Mouse (Mus musculus) forebrain, embryonic 14.5 days (tissue): ENCODE results near the gene Prkn. TPM values are rescaled to one million over a fixed set of nuclear protein-coding genes. Genes with fewer than 3 reads are reported as not detected.

Experiments used
- ATAC-seq: fragments of 200-750 bp; cut with Nextera tagmentation; 2 replicates; pipeline ENCODE4 v1.8.0; 2017; ENCODE audit warnings: mild to moderate bottlenecking, moderate library complexity
- DNase-seq: peaks from one replicate; pipeline ENCODE4 v3.0.0-alpha.2; 2015; ENCODE audit warnings: low spot score
- H3K27ac ChIP-seq: fragments of 300-500 bp; sonication (generic); 2 replicates; pipeline ENCODE4 v1.5.1; 2014; ENCODE audit warnings: low read depth, mild to moderate bottlenecking, control low read depth, low read length, moderate library complexity
- H3K27me3 ChIP-seq: fragments of 300-500 bp; sonication (generic); replicated peaks from 2 replicates; pipeline ENCODE4 v1.6.1; 2014; ENCODE audit warnings: low read length, control low read depth, mixed read lengths; ENCODE audit not compliant: control insufficient read depth, insufficient read depth
- H3K36me3 ChIP-seq: fragments of 300-500 bp; sonication (generic); 2 replicates; pipeline ENCODE4 v1.6.1; 2014; ENCODE audit warnings: low read length, control low read depth; ENCODE audit not compliant: control insufficient read depth, insufficient read depth
- H3K4me1 ChIP-seq: fragments of 300-500 bp; sonication (generic); 2 replicates; pipeline ENCODE4 v1.6.1; 2014; ENCODE audit warnings: antibody characterized with exemption, low read length, control low read depth; ENCODE audit not compliant: control insufficient read depth, insufficient read depth
- H3K4me2 ChIP-seq: fragments of 300-500 bp; sonication (generic); 2 replicates; pipeline ENCODE4 v1.6.1; 2014; ENCODE audit warnings: mild to moderate bottlenecking, control low read depth, low read length
- H3K4me3 ChIP-seq: fragments of 300-500 bp; sonication (generic); 2 replicates; pipeline ENCODE4 v1.5.1; 2014; ENCODE audit warnings: low read depth, low read length, control low read depth
- H3K9ac ChIP-seq: fragments of 300-500 bp; sonication (generic); 2 replicates; pipeline ENCODE4 v1.6.1; 2014; ENCODE audit warnings: mild to moderate bottlenecking, low read length, control low read depth, moderate library complexity
- H3K9me3 ChIP-seq: fragments of 300-500 bp; sonication (generic); replicated peaks from 2 replicates; pipeline ENCODE4 v1.6.1; 2016; ENCODE audit warnings: low read length, control low read depth, mixed read lengths; ENCODE audit not compliant: control insufficient read depth
- WGBS: fragments of 180-500 bp; shearing (Covaris S2); extraction: QIAGEN DNeasy Blood & Tissue Kit; methylation state at CpG from one replicate; pipeline ENCODE4 v1.1.7; 2014; 5-methylcytosine and 5-hydroxymethylcytosine counted together
- polyA plus RNA-seq: library from polyadenylated mRNA; unstranded; fragments of >200 nt; fragmentation: Nextera tagmentation; extraction: Ambion mirVana; gene quantifications from 2 replicates; pipeline ENCODE4 v1.2.1, GENCODE M21; 2014

The Prkn gene
- polyA plus RNA-seq, 1 experiment from 2014 or later, result 1.6 TPM

- Histone ChIP-seq H3K4me2 (no peak overlapping the region), H3K4me3 (no peak overlapping the region), H3K9me3 (no peaks in the 10 kb centered on the region), H3K9ac (no peak overlapping the region), H3K4me1 (no peaks in the 10 kb centered on the region), H3K36me3 (no peaks in the 10 kb centered on the region), H3K27ac (no peak overlapping the region), H3K27me3 (no peaks in the 10 kb centered on the region)
- ATAC-seq (no peak), DNase-seq (peak; percentile 49)
- 84% methylated on average over 7 of the region's 7 CpGs for WGBS
Observed at GRCm38 (mm10) chr17:11858772-11859405, 1018.7 kb downstream of the Prkn start.

- H3K36me3 ChIP-seq, result no peaks in the 10 kb centered on the region
- no peak for DNase-seq
- no peak overlapping the region for H3K4me3 ChIP-seq
- ATAC-seq, result no peak
- H3K9ac ChIP-seq, result no peak overlapping the region
- H3K4me1 ChIP-seq, result no peaks in the 10 kb centered on the region
- 93% methylated on average over 6 of the region's 6 CpGs for WGBS
- no peak overlapping the region for H3K27ac ChIP-seq
- no peaks in the 10 kb centered on the region for H3K9me3 ChIP-seq
- no peak overlapping the region for H3K4me2 ChIP-seq
- no peaks in the 10 kb centered on the region for H3K27me3 ChIP-seq
Observed at GRCm38 (mm10) chr17:11861178-11861577, 1021.0 kb downstream of the Prkn start.

- H3K4me1 ChIP-seq, result no peaks in the 10 kb centered on the region
- no peaks in the 10 kb centered on the region for H3K36me3 ChIP-seq
- no peaks in the 10 kb centered on the region for H3K9me3 ChIP-seq
- no peaks in the 10 kb centered on the region for H3K27me3 ChIP-seq
- H3K4me2 ChIP-seq, result no peak overlapping the region
- 94% methylated on average over 2 of the region's 2 CpGs for WGBS
- no peak for DNase-seq
- no peak for ATAC-seq
- no peak overlapping the region for H3K9ac ChIP-seq
- H3K27ac ChIP-seq, result no peak overlapping the region
- no peak overlapping the region for H3K4me3 ChIP-seq
Observed at GRCm38 (mm10) chr17:11862360-11862759, 1022.2 kb downstream of the Prkn start.

- WGBS, result 94% methylated on average over 11 of the region's 11 CpGs
Observed at GRCm38 (mm10) chr17:11863017-11863416, 1022.8 kb downstream of the Prkn start.

GRCm38 (mm10) chr17:11866231-11866630 is 1026.0 kb downstream of the Prkn start:
- H3K27me3 ChIP-seq, result no peaks in the 10 kb centered on the region
- DNase-seq, result no peak
- ATAC-seq, result no peak
- 86% methylated on average over 3 of the region's 3 CpGs for WGBS
- no peak overlapping the region for H3K9ac ChIP-seq
- peaks cover 2% of the 10 kb centered on the region; the same call in 1 of the 2 replicates for H3K4me1 ChIP-seq
- no peak overlapping the region for H3K4me2 ChIP-seq
- no peak overlapping the region for H3K4me3 ChIP-seq
- H3K27ac ChIP-seq, result no peak overlapping the region
- H3K36me3 ChIP-seq, result no peaks in the 10 kb centered on the region
- no peaks in the 10 kb centered on the region for H3K9me3 ChIP-seq

More at GRCm38 (mm10) chr17:11863017-11863416, 1022.8 kb downstream of the Prkn start:
- no peak overlapping the region for H3K27ac ChIP-seq
- DNase-seq, result no peak
- no peak overlapping the region for H3K9ac ChIP-seq
- ATAC-seq, result no peak
- no peaks in the 10 kb centered on the region for H3K27me3 ChIP-seq
- no peaks in the 10 kb centered on the region for H3K9me3 ChIP-seq
- no peaks in the 10 kb centered on the region for H3K36me3 ChIP-seq
- H3K4me1 ChIP-seq, result no peaks in the 10 kb centered on the region
- no peak overlapping the region for H3K4me2 ChIP-seq
- H3K4me3 ChIP-seq, result no peak overlapping the region

- 82% methylated on average over 13 of the region's 13 CpGs for WGBS
- peaks cover 2% of the 10 kb centered on the region; the same call in 1 of the 2 replicates for H3K4me1 ChIP-seq
- no peaks in the 10 kb centered on the region for H3K36me3 ChIP-seq
- no peaks in the 10 kb centered on the region for H3K27me3 ChIP-seq
- DNase-seq (no peak), ATAC-seq (no peak)
- no peak overlapping the region for H3K4me2 ChIP-seq
- H3K9me3 ChIP-seq, result no peaks in the 10 kb centered on the region
- H3K4me3 ChIP-seq, result no peak overlapping the region
- no peak overlapping the region for H3K27ac ChIP-seq
- H3K9ac ChIP-seq, result no peak overlapping the region
Observed at GRCm38 (mm10) chr17:11867334-11868095, 1027.3 kb downstream of the Prkn start.

- Histone ChIP-seq H3K4me2 (no peak overlapping the region), H3K36me3 (no peaks in the 10 kb centered on the region), H3K9ac (no peak overlapping the region), H3K4me3 (no peak overlapping the region), H3K27me3 (no peaks in the 10 kb centered on the region), H3K27ac (no peak overlapping the region), H3K4me1 (peaks cover 2% of the 10 kb centered on the region; the same call in 1 of the 2 replicates), H3K9me3 (no peaks in the 10 kb centered on the region)
- ATAC-seq (no peak), DNase-seq (no peak)
- 95% methylated on average over 10 of the region's 10 CpGs for WGBS
Observed at GRCm38 (mm10) chr17:11870546-11870945, 1030.4 kb downstream of the Prkn start.

GRCm38 (mm10) chr17:11876240-11876639 is 1036.1 kb downstream of the Prkn start:
- Histone ChIP-seq H3K4me3 (no peak overlapping the region), H3K9me3 (no peaks in the 10 kb centered on the region), H3K9ac (no peak overlapping the region), H3K27ac (no peak overlapping the region), H3K27me3 (no peaks in the 10 kb centered on the region), H3K36me3 (no peaks in the 10 kb centered on the region), H3K4me1 (no peaks in the 10 kb centered on the region), H3K4me2 (no peak overlapping the region)
- DNase-seq (no peak), ATAC-seq (no peak)
- WGBS, result 87% methylated on average over 2 of the region's 2 CpGs
